Mouse (Mus musculus) olfactory bulb, adult 2 months (tissue): Measurements from ENCODE around the gene Adap1. TPM values are rescaled to one million over a fixed set of nuclear protein-coding genes. Genes with fewer than 3 reads are reported as not detected.

ENCODE experiments used
- H3K27ac ChIP-seq: fragments of 200-500 bp; 2 replicates; pipeline ENCODE4 v1.5.1; 2012; ENCODE audit warnings: low read depth, low read length; ENCODE audit not compliant: insufficient read depth
- H3K4me1 ChIP-seq: fragments of 200-500 bp; 2 replicates; pipeline ENCODE4 v1.6.1; 2012; ENCODE audit warnings: low read length; ENCODE audit not compliant: control insufficient read depth, insufficient read depth
- H3K4me3 ChIP-seq: fragments of 200-500 bp; 2 replicates; pipeline ENCODE4 v1.5.1; 2012; ENCODE audit warnings: mild to moderate bottlenecking, low read depth, low read length, moderate library complexity; ENCODE audit not compliant: insufficient read depth
- CTCF ChIP-seq: fragments of 200-500 bp; IDR thresholded peaks from 2 replicates; pipeline ENCODE4 v1.5.1; 2012; ENCODE audit warnings: low read depth, mild to moderate bottlenecking, low read length, moderate library complexity; ENCODE audit not compliant: insufficient read depth
- POLR2A ChIP-seq: fragments of 200-500 bp; IDR thresholded peaks from 2 replicates; pipeline ENCODE4 v1.6.1; 2012; ENCODE audit warnings: mild to moderate bottlenecking, low read depth, low read length, moderate library complexity; ENCODE audit not compliant: insufficient read depth
- WGBS: fragments of 180-500 bp; shearing (Covaris S2); methylation state at CpG from one replicate; pipeline ENCODE4 v1.1.7; 2018; 5-methylcytosine and 5-hydroxymethylcytosine counted together
- polyA plus RNA-seq: library from polyadenylated mRNA; stranded (reverse); fragments of >200 nt; gene quantifications from 2 replicates; pipeline ENCODE4 v1.2.4, GENCODE M21; 2012; ENCODE audit warnings: low replicate concordance; ENCODE audit not compliant: missing spikeins, insufficient read depth, insufficient read length

The Adap1 gene
- polyA plus RNA-seq, 1 experiment, result not detected

GRCm38 (mm10) chr5:139303646-139304061 lies 21.8 kb downstream of the Adap1 start:
- TF ChIP-seq POLR2A, result no peak
- no peak for TF ChIP-seq CTCF
- no peak overlapping the region for H3K27ac ChIP-seq
- H3K4me3 ChIP-seq, result no peak overlapping the region
- WGBS, result 91% methylated on average over 9 of the region's 9 CpGs
- H3K4me1 ChIP-seq, result no peaks in the 10 kb centered on the region

GRCm38 (mm10) chr5:139302101-139302500 lies 23.3 kb downstream of the Adap1 start:
- no peak for TF ChIP-seq POLR2A
- TF ChIP-seq CTCF, result no peak
- WGBS, result 62% methylated on average over 6 of the region's 6 CpGs
- Histone ChIP-seq H3K4me1 (no peaks in the 10 kb centered on the region), H3K27ac (no peak overlapping the region), H3K4me3 (no peak overlapping the region)

- no peak for TF ChIP-seq POLR2A
- no peak for TF ChIP-seq CTCF
- H3K4me1 ChIP-seq, result no peaks in the 10 kb centered on the region
- H3K27ac ChIP-seq, result no peak overlapping the region
- H3K4me3 ChIP-seq, result no peak overlapping the region
- WGBS, result 76% methylated on average over 5 of the region's 5 CpGs
Observed at GRCm38 (mm10) chr5:139297745-139298144, 27.7 kb downstream of the Adap1 start.

GRCm38 (mm10) chr5:139297092-139297491 lies 28.3 kb downstream of the Adap1 start:
- no peak overlapping the region for H3K4me3 ChIP-seq
- TF ChIP-seq POLR2A, result no peak
- no peak for TF ChIP-seq CTCF
- 91% methylated on average over 10 of the region's 10 CpGs for WGBS
- no peaks in the 10 kb centered on the region for H3K4me1 ChIP-seq
- no peak overlapping the region for H3K27ac ChIP-seq

GRCm38 (mm10) chr5:139294089-139294488 lies 31.3 kb downstream of the Adap1 start:
- Histone ChIP-seq H3K4me3 (no peak overlapping the region), H3K27ac (no peak overlapping the region), H3K4me1 (no peaks in the 10 kb centered on the region)
- TF ChIP-seq CTCF, result no peak
- no peak for TF ChIP-seq POLR2A
- WGBS, result 85% methylated on average over 2 of the region's 2 CpGs

GRCm38 (mm10) chr5:139291811-139292560 lies 33.4 kb downstream of the Adap1 start:
- peaks cover 3% of the 10 kb centered on the region for H3K4me1 ChIP-seq
- H3K27ac ChIP-seq, result no peak overlapping the region
- 62% methylated on average over 6 of the region's 6 CpGs for WGBS
- no peak overlapping the region for H3K4me3 ChIP-seq
- TF ChIP-seq POLR2A, result no peak
- no peak for TF ChIP-seq CTCF

GRCm38 (mm10) chr5:139290467-139291259 lies 34.8 kb downstream of the Adap1 start:
- WGBS, result 84% methylated on average over 12 of the region's 12 CpGs

GRCm38 (mm10) chr5:139288591-139288990 lies 36.8 kb downstream of the Adap1 start:
- no peak for TF ChIP-seq POLR2A
- no peak for TF ChIP-seq CTCF
- H3K27ac ChIP-seq, result no peak overlapping the region
- 64% methylated on average over 4 of the region's 4 CpGs for WGBS
- H3K4me3 ChIP-seq, result no peak overlapping the region
- H3K4me1 ChIP-seq, result peaks cover 7% of the 10 kb centered on the region

More at GRCm38 (mm10) chr5:139290467-139291259, 34.8 kb downstream of the Adap1 start:
- Histone ChIP-seq H3K4me3 (no peak overlapping the region), H3K27ac (no peak overlapping the region), H3K4me1 (peaks cover 6% of the 10 kb centered on the region)
- TF ChIP-seq CTCF (no peak), POLR2A (no peak)

- no peak for TF ChIP-seq CTCF
- no peak for TF ChIP-seq POLR2A
- Histone ChIP-seq H3K4me3 (no peak overlapping the region), H3K27ac (no peak overlapping the region), H3K4me1 (peaks cover 7% of the 10 kb centered on the region)
- 85% methylated on average over 4 of the region's 4 CpGs for WGBS
Observed at GRCm38 (mm10) chr5:139287787-139288186, 37.6 kb downstream of the Adap1 start.
